Mouse (Mus musculus): ENCODE results near the gene Lpin1.

Gene Lpin1

GRCm38 (mm10) chr12:16618512-16619274 lies 7.9 kb upstream of the Lpin1 start:
- DNase-seq (ENCODE audit: low spot score in 2 of 2): no peak

DNA sequence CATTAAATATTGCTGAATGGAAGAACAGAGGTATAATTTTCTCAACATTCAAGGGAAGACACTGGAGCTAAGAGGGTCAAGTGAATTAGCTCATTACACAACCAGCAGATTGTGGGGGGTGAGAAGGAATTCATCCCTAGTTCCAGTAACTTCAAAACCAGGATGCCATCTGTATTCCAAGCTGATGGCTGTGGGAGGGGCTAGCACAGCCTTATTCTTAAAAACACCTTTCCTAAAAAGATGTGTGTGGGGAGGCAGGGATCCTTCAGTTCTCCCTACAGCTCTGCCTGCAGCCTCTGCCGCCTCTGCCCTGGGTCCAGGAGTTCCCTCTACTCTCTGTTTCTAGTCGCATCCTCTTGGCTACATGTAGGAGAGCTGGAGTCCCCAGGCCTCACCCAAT lies 5.0 kb upstream of the Lpin1 start:
- no peak for DNase-seq (ENCODE audit: low spot score in 2 of 2)

DNA sequence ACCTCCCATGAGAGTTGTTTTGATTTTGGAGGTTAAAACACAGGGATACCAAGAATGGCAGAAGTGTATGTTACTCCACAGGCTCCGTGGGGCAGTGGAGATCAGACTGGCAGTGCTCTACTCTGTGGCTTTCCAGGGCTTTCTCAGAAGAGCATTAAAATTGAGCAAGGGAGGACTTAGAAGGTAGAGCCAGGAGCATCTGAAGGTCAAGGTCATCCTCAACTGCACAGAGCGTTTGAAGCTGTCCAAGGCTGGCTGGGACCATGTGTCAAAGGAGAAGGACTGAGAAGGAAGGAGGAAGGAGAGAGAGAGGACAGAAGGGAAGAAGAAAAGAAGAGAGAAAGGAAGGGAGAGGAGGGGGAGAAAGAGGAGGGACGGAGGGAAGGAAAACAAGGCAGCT lies 3.8 kb upstream of the Lpin1 start:
- no peak for DNase-seq (ENCODE audit: low spot score in 2 of 2)

DNA sequence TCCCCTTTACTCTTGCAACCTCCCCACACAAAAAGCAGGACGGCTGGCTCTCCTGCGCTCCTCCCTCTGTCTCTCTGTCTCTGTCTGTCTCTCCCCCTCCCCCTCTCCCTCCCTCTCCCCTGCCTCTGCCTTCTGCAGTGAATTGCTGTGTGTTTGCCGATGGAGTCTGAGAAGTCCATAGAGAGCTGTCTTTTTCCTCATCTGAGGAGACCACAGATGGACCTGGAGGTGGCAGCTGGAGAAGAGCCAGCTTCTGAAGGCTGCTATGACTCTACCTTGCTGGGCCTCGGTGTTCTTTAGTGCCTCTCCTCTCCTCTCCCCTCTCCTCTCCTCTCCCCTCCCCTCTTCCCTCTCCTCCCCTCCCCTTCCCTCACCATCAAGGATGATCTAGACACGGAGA lies 5.1 kb downstream of the Lpin1 start:
- DNase-seq (ENCODE audit: low spot score in 2 of 2): no peak

GRCm38 (mm10) chr12:16602271-16602670 lies 8.5 kb downstream of the Lpin1 start:
- no peak for DNase-seq (ENCODE audit: low spot score in 2 of 2)

DNA sequence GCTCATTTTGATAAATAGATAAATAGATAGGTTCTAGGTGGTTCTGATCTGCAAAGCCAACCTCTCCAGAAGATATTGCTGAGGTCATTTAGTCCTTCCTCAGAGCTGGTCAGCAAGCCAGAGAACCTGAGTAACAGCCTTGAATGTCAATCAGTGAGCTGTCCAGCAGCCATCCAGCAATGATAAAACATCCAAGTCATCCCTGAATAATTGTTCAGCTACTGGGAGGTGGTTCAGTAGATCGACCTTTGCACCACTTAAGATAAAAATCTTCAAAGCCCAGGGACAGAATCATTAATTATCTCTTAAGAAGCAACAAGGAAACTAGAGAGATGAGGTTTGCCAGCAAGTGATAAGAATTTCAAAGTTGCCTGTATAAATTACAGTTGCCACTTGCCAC lies 10.4 kb downstream of the Lpin1 start:
- no peak for DNase-seq (ENCODE audit: low spot score in 2 of 2)

DNA sequence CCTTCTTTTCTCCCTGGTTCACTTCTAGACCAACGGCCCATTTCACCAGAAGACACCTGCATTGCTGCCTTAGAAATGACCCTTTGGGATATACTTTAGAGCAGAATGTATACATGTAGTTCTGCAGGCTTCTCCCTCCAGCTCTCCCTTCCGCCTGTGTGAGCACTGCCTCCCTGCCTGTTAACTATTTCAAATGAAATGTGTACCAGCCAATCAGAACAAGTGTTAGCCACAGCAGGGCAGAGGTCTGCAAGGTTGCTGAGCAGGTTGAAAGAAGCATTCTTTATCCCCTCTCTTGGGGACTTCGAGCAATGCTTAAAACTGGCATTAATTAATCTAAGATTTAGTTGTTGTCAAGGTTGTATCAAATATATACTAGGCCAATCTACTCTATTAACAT lies 11.4 kb downstream of the Lpin1 start:
- no peak for DNase-seq (ENCODE audit: low spot score in 2 of 2)

DNA sequence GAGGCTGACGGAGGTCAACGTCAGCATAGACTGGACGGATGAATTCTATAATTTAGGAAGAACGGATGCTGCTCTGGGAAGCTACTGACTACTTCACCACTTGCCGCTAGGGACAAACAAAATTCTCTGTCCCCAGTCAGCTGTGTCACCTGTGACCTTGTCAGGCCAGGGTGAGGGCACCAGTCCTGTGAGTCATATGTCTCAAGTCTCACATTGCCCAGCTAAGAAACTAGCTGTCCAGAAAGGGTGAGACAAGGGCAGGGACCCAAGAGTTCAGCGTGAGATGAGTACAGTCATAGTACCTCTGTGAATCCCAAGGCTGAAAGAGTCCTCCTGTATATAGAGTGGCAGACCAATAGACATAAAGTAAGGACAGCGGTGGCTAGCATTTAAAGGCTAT lies 17.0 kb downstream of the Lpin1 start:
- no peak for DNase-seq (ENCODE audit: low spot score in 2 of 2)

DNA sequence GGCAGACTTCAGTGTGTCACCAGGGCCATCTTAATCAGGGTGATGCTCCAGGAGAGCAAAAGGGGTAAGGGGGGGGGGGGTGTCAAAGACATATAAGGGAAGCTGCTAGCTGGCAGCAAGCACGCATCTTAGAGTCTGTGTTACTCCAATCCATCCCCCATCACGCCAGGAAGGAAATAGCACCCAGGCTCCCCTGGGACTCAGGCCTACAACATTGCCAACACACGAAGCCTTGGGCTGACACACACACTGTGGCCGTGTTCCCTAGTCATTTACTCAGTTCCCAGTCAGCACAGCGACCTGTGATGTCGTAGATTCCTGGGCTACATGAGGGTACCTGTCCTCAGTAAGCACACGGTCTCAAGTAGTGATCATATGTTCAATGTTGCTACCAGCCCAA lies 17.8 kb downstream of the Lpin1 start:
- DNase-seq (ENCODE audit: low spot score in 2 of 2): no peak

DNA sequence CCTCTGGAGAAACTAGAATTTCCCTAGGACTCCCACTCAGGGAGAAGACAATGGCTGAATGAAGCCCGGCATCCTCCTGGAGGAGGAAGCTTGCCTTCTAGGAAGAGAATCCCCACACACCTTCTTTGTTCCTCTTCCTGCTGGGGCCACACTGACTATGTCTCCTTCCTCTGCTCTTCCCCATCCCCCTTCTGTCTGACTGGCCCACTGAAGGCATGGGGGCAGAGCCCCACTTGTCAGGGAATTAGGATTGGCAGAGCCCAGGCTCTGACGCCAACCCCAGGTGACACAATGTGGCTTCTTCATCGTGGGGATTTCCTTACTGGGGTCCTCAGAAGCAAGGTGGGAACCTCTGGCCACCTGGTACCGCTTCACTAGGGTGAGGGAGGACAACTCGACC lies 18.3 kb downstream of the Lpin1 start:
- no peak for DNase-seq (ENCODE audit: low spot score in 2 of 2)

GRCm38 (mm10) chr12:16591453-16592200 lies 19.1 kb downstream of the Lpin1 start:
- peak; percentile 75 to 81 for DNase-seq (ENCODE audit: low spot score in 2 of 2)

- no peak for DNase-seq (ENCODE audit: low spot score in 2 of 2)
These were observed 20.8 kb downstream of the Lpin1 start for GRCm38 (mm10) chr12:16589966-16590365.

DNA sequence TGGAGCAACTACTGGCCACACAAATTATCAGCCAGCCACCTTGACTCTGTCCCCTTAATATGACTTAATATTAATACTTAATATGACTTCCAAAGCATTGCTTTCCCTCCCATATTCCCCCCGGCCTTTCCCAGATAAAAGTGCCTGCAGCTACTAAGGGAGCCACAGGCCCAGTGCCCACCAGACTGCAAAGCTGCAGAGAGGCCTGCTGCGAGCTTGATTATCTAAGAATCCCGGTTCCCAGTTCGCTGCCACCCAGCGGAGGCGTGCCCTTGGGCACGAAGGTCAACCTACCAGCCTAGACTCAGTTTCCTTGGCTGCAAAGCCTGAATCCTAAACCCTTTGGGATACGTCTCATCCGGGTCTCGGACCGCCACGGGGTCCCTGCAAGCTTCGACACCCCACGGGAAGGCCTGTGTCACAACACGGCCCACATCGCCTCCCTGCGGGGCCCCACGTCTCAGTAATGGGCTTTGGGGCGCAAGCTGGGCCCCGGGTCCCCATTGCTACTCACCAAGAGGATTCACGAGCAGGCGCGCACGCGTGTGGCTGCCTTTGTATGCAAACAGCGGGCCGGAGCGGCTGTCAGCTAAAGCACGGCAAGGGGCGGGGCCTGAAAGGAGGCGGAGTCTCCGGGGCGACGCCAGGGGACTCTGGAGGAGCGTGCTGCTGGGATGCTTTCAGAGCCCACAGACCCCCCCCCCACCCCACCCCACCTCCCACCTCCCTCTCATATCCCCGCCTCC lies 21.4 kb downstream of the Lpin1 start:
- peak; percentile 88 to 90 for DNase-seq (ENCODE audit: low spot score in 2 of 2)

- no peak for DNase-seq (ENCODE audit: low spot score in 2 of 2)
These were observed 22.2 kb downstream of the Lpin1 start for GRCm38 (mm10) chr12:16588396-16589042.

GRCm38 (mm10) chr12:16587767-16588166 lies 23.0 kb downstream of the Lpin1 start:
- DNase-seq (ENCODE audit: low spot score in 2 of 2): no peak

DNA sequence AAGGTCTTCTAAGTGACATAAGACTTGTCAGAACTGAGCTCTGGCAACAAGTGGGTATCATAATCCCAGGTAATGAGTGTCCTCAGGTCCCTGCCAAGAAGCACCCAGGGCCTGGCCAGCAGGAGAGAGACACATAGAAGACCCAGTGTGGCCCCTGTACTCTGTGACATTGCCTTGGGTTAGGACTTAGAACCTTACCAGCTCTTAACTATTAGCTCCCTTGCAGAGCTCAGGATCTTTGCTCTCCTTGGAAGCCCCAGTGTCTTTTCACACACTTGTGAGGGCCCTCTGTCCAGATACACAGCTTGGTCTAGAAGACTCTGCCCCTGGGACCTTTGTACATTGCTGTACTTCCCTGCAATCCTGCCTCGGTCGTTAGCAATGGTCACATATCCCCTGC lies 23.7 kb downstream of the Lpin1 start:
- no peak for DNase-seq (ENCODE audit: low spot score in 2 of 2)

DNA sequence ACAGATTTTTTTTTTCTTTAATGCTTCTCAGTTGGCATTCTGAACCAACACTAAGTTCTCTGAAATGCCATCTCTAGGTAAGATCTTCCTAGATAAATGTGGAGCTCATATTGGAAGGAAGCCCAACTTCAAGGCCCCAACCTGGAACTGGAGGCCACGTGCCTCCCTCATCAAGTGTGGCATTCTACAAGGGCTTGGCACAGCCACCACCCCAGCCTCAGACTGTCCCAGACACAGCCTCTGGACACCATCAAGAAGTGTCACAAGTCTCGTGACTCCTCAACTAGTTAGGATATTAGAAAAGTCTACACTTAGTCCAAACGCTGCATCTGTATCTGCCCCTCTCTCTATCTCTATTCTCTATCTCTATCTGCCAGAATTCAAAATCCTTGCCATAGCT lies 25.8 kb downstream of the Lpin1 start:
- no peak for DNase-seq (ENCODE audit: low spot score in 2 of 2)

DNA sequence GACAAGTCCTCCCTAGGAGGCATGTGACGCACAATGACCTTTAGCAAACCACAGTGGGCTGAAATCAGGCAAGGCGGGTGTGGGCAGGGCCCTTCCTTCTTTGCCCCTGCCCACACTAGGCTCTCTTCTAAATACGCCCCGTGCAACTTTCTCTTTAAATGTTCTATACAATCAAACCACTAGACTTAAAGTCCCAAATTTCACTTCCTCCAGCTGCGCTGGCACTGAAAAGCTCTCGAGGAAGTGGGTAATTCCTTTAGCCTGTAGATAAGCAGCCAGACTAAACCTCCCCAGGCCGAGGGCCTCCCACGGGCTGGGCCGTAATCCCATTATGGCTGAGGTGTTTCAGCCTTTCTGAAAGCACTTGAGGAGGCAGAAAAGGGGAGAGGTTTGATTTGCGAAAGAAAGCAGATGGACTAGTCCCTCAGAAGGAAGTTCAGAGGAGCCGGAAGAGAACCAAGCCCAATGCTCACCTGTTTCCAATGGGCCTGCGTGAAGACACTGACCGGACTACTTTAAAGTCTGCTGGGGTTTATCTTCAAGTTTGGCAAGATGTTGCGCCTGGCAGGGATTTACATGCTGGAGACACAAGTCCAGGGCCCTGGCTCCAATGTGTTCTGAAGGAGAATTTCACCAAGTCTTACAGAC lies 26.6 kb downstream of the Lpin1 start:
- peak; percentile 38 to 60 for DNase-seq (ENCODE audit: low spot score in 2 of 2)

DNA sequence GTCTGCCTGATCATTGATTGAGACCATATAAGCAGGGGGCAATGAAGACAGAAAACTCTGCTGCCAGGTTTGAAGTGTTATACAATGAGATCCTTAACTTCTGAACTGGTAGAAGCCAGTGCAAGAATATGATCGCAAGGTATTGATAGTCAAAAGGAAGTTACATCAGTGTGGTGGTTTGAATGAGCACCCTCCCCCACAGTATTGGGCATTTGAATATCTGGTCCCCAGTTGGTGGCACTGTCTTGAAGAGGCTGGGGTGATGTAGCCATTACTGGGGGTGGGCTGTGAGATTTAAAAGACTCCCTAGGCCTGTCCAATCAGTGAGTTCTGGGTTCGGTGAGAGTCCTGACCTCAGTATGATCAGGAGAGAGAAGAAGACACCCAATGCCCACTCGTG lies 27.5 kb downstream of the Lpin1 start:
- no peak for DNase-seq (ENCODE audit: low spot score in 2 of 2)

- peak in 1 of 2 experiments; percentile 30 for DNase-seq (ENCODE audit: low spot score in 2 of 2)
These were observed 30.5 kb downstream of the Lpin1 start for GRCm38 (mm10) chr12:16580306-16580705.

DNA sequence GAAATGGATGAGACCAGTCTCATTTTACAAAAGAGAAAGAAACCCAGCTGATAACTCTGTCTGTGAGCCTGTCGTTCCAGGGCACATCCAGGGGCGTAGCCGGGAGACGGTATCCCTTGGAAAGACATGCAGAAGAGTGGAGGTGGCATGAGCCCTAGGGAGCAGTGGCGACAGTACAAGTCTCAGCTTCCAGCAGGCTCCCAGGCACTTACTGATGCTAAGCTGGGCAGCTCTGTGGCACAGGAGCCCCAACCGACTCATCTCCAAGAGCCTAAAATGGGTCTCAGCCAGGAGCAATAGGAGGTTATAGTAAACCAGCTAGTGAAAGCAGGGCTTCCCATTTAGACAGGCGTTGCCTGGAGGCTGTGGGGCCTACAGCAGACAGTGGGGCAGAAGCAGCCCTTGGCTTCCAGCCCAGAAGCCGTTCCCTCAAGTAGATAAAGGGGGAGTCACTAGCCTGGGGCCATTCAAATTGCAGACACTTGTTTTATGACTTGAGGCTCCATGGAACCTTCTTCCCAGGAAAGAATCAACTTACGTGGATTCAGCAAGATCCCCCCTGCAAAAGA lies 33.0 kb downstream of the Lpin1 start:
- DNase-seq (ENCODE audit: low spot score in 2 of 2): peak in 1 of 2 experiments; percentile 37
